Mouse (Mus musculus) hematopoietic stem cell, adult 5-6 weeks (primary cell): ENCODE measurements around the gene Oxnad1. TPM values are rescaled to one million over a fixed set of nuclear protein-coding genes. Genes with fewer than 3 reads are reported as not detected.
"Not testable (repeated sequence)": the region's sequence is repeated elsewhere in the genome, so short reads cannot be mapped to it uniquely, and the experiment has no call there.

Experiments used
- ATAC-seq, 2 experiments: fragments of 125-278 bp in 1 of 2; replicated peaks in 1 of 2; 2 replicates each; pipeline ENCODE4 v1.8.0; 2016 to 2017; ENCODE audit warnings: inconsistent platforms in 2 of 2, mild to moderate bottlenecking in 2 of 2, moderate number of reproducible peaks in 2 of 2, low read depth in 1 of 2, moderate TSS enrichment in 1 of 2; ENCODE audit not compliant: low FRiP score in 2 of 2, poor library complexity in 2 of 2, severe bottlenecking in 2 of 2, insufficient read depth in 1 of 2, low TSS enrichment in 1 of 2
- total RNA-seq: library from RNA; stranded (forward); fragments of 172-1452, 232-1000 nt; gene quantifications from 2 replicates; pipeline ENCODE4 v1.2.3, GENCODE M21; 2017

Oxnad1 gene
- total RNA-seq, 1 experiment from 2014 or later = 39.9 TPM

GRCm38 (mm10) chr14:32121920-32122315, 36.7 kb downstream of the Oxnad1 start:
- ATAC-seq = peak; percentile 71 to 85; a peak in 3 of 4 replicates

DNA sequence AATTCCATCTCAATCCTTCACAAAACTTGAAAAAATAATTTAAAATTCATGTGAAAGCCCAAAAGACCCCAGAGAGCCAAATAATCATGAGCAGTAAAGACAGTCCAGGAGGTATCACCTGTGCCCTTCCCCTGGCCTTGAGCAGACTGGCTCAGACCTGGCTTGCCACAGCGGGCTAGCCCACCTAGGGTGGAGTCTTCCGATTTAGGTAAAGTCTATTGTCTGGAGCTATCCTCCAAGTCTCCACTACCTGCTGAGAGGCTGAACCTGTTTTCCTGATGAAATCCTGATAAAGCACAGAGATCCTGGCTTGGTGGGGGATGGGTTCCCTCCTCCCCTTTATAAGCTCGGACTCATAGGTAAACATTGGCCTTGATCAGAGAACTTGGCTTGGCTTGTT, 39.1 kb downstream of the Oxnad1 start:
- no peak for ATAC-seq

DNA sequence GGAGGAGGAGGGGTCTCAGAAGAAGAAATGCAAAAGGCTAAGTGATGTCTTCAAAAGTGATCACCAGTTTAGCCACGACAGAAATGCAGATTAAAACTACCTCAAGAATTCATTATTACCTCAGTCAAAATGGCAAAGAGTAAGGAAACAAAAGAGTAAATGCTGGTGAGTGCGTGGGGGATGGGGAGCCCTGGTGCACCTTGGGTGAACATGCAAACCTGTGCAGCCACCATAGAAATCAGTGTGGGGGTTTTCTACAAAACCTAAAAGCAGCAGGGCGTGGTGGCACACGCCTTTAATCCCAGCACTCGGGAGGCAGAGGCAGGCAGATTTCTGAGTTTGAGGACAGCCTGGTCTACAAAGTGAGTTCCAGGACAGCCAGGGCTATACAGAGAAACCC, 40.1 kb downstream of the Oxnad1 start:
- not testable (repeated sequence) for ATAC-seq

- no peak for ATAC-seq
Observed at GRCm38 (mm10) chr14:32128409-32128808, 43.2 kb downstream of the Oxnad1 start.

- ATAC-seq = peak in 1 of 2 experiments; percentile 29; a peak in 1 of 4 replicates
Observed at GRCm38 (mm10) chr14:32131836-32132235, 46.7 kb downstream of the Oxnad1 start.

DNA sequence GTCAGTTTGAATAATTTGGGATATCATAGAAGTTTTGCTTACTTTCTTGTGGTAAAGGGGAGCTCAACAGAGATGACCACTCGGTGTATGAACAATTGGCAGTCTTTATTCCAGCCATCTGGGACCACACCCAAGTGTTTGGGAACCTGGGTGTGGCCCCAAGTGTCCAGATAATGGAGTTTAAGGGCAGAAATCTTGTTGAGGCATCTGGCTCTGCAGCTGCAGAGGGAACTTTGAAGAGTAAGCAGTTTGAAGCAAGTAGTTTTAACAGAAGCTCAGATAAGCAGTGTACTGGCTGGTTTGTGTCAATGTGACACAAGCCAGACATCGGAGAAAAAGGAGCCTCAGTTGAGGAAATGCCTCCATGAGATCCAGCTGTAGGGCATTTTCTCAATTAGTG, 49.1 kb downstream of the Oxnad1 start:
- ATAC-seq = no peak

- not testable (repeated sequence) for ATAC-seq
Observed at GRCm38 (mm10) chr14:32136467-32136866, 51.3 kb downstream of the Oxnad1 start.

- 0 out of 4 replicates have a peak, but pooled peaks of 1 of the 2 experiments have one; percentile 25 for ATAC-seq
Observed at GRCm38 (mm10) chr14:32140359-32140965, 55.3 kb downstream of the Oxnad1 start.

DNA sequence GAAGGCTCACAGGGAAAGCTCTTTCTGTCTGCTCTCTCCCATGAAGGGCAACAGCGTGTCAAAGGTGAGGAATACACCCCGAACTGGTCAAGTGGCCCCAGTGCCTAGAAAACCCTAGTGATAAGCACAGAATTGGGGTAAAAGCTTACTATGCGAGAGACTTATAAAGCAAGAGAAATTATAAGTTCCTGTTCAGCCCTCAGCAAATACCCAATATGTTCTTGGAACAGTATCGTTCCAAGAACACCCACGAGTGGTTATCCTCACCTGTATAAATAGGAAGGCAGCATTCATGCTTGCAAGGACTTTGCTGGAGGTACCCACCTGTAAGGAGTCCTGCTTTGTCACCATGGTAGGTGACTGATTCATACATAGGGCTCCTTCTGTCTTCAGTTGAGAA, 56.5 kb downstream of the Oxnad1 start, which contains the start of gene Msmb:
TSS of gene Msmb (plus strand) at position 301 of the 400 bp plus-strand sequence.
- ATAC-seq = no peak

DNA sequence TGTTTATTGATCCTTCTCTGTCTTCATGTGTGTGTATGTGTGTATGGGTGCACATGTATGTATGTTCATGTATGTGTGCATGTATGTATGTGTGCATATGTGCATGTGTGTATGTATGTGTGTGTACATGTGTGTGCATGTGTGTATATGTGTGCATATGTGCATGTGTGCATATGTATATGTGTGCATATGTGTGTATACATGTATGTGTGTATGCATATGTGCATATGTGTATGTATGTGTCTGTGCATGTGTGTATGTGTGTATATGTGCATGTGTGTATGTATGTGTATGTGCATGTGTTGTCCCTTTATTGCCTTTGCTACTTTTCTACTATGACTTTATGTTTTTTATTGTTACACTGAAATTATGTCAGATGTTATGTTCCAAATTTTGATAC, 59.6 kb downstream of the Oxnad1 start:
- no peak for ATAC-seq

DNA sequence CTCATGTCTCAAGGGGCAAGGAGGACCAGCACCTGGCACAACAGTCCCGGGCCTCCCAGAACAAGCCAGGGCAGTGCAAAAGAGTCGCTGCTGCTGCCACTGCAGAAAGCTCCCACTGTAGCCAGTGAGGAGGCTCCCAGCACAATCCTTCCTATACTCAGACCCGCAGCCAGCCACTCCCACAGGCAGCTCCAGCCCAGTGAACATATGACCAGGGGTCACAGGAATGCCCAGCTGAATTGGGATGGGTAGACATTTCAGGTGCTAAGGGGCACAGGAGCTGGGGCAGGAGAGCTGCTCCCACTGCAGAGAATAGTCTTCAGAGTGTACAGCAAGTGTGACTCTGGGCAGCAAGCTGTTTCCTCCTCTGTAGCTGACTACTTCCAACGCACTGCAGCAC, 60.2 kb downstream of the Oxnad1 start:
- ATAC-seq = no peak

DNA sequence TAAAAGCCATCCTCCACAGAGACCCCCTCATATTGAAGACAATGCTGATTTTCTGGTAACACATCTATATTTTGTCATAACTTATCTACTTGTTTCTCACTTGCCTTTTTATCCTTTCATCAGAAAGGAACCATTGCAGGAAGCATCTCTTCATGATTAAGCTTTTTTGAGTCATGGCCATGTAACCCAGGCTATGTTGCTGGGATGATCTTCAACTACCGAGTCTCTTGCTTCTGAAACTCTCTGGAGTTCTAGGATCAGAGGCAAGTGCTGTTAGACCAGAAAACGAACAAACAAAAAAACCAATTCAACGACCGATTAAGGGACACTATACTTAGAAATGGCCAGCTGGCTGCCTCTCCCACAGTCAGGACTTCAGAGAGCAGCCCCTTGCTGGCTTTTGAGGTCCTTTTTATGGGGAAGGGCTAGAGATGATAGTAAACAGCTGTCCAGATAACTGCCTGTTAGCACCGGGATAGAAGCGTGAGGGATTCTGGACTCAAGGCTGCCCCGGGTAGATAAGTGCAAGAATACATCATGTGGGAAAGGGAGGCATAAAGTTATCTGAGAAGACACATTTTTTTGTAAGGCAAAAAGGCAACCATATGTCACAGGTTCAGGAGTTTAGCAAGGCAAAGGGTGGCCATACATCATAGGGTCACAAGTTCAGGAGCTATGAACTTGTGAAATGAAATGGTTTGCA, 60.8 kb downstream of the Oxnad1 start:
- peak in 1 of 2 experiments; percentile 39; a peak in 1 of 4 replicates for ATAC-seq

DNA sequence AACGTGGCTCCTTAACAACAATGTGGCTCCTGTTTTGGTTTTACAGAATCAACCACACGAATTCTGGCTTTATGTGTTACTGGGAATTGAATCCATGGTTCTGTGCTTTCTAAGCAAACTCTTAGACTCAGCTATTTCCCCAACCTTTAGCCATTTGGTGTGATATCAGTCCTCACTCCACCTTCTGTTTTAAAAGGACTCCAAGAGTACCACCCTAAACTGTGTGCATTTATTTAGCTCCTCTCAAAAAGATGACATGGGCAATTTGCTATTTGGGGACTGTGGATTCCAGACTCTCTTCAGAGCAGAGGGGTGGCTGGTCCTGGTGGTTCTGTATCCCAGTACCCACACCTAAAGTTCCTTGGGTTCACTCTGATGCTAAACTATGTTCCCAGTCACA, 61.4 kb downstream of the Oxnad1 start:
- no peak for ATAC-seq

DNA sequence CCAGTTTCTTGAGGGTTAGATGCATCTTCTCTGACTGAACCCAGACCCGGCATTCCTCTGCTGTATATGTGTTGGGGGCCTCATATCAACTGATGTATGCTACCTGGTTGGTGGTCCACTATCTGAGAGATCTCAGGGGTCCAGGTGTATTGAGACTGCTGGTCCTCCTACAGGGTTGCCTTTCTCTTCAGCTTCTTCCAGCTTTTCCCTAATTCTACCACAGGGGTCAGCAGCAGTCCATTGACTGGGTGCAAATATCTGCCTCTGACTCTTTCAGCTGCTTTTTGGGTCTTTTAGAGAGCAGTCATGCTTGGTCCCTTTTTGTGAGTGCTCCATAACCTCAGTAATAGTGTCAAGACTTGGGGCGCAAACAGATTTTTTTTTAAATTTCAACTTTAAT, 65.7 kb downstream of the Oxnad1 start:
- no peak for ATAC-seq

DNA sequence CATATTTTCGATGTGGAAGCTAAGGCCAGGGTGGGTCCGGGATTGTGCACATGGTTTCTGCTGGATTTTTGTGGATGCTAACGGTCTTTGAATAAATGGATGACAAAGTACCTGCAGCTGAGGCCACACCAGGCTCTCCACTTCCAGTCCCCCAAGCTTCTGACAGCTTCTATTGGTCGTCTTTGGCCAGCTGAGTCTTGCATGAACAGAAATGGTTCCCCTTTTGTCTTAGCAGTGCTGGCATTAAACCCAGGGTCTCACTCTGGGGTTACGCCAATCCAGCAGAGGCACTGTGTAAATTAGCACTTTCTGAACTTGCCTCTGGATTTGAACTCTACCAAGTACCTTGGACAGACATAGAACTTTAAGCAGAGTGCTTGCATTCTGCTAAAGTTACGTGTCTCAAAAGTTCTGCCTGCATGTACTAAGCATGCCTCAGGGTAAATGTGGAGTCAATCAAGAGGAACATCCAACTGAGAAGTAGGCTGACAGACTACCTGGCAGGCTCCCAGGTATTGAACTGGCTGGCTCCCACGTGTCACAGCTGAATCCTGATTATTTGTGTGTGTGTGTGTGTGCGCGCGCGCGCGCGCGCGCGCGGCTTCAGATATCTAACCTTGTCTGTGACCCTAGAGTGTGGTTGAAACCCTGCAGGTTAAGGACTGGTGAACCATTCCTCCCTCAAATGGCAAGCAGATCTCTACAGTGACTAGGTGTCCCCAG, 67.2 kb downstream of the Oxnad1 start:
- ATAC-seq = no peak; a peak in 1 of 4 replicates
